Mouse (Mus musculus): ENCODE results near the gene Gm45711. TPM values are rescaled to one million over a fixed set of nuclear protein-coding genes. Genes with fewer than 3 reads are reported as not detected.

Gene Gm45711
- polyA plus RNA-seq, 1 experiment from 2014 or later = not detected

DNA sequence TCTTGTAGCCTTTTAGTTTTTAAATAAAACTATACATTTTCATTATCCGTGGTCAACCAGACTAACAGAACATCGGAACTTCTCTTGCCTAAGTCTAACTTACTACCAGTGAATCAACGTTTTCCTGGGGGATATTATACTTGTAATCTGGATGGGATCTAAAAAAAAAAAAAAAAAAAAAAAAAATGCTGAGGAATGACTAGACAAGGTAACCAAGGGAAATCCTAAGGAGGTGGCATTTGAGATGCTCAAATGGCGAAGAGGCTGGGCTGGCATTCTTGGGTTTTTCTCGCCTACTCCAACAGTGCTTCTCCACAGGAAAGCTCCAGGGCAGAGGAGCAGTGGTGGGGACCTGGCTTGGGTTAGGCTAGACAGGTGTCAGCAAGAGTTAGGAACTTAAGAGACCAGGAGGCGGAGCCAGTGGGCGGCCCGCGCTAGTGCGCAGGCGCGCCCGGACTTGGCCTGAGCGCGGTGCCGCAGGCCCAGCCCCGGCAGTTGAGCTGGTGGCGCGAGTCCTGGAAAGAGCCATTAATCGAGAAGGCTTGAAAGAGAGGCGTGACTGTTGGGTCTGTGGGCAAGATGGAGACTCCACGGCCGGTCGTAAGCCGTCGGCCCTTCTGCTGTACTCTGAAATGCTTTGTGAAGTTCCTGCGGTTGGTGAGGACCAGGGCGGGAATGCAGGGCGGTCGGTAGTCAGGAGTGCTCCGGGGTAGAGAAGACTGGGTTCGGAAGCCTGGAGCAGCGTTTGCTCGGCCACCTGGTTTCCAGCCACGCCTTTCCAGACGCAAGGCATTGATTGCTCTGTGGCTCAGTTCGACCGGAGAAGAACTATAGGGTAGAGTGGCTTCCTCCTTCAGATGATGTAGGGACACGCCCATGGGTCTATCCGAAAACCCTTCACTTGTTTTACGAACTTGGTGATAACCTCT lies 59.2 kb downstream of the Gm45711 start, which contains the start of gene Cklf:
Gene Cklf (plus strand): TSS at position 423 of the 929 bp plus-strand sequence.
- no peaks in the 10 kb centered on the region for H3K9me3 ChIP-seq
- peaks cover 4% of the 10 kb centered on the region; the same call in 1 of the 2 replicates for H3K36me3 ChIP-seq
- 4% methylated on average over 41 of the region's 41 CpGs for WGBS
- peaks cover 26% of the 10 kb centered on the region for H3K4me1 ChIP-seq (replicated peaks)
- peak within 1 kb of the TSS; percentile 58 for H3K27ac ChIP-seq
- peak within 1 kb of the TSS; percentile 69 for H3K4me3 ChIP-seq (replicated peaks)
- H3K4me2 ChIP-seq (replicated peaks) = peak within 1 kb of the TSS; percentile 74
- peak within 1 kb of the TSS; percentile 69 for H3K9ac ChIP-seq (replicated peaks)
- H3K27me3 ChIP-seq = no peaks in the 10 kb centered on the region
- ATAC-seq = peak; percentile 85

DNA sequence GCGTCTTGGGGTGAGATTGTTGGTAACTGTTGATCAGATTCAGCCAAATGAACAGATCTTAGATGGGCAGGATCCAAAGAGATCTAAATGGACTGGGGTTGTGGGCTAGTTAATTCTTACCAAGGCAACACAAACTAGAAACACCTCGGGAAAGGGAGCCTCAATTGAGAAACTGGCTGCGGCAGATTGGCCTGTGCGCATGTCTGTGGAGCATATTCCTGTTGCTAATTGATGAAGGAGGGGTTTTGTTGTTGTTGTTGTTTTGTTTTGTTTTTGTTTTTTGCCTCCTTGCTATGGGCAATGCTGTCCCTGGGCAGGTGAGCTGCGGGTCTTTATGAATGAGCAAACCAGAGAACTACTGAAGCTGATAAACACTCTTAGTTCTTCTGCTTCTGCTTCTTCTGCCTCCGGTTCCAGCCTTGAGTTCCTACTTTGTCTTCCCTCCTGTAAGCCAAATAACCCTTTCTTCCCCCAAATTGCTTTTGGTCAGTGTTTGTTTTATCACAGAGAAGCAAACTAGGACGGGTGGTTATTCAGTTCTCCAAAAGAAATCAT lies 60.4 kb downstream of the Gm45711 start:
- Histone ChIP-seq H3K9me3 (no peaks in the 10 kb centered on the region), H3K27me3 (no peaks in the 10 kb centered on the region), H3K27ac (no peak overlapping the region), H3K36me3 (peaks cover 16% of the 10 kb centered on the region), H3K4me2 (replicated peaks) (no peak overlapping the region), H3K4me1 (replicated peaks) (peaks cover 26% of the 10 kb centered on the region), H3K9ac (replicated peaks) (no peak overlapping the region), H3K4me3 (replicated peaks) (no peak overlapping the region)
- WGBS = 82% methylated on average over 7 of the region's 7 CpGs
- no peak for ATAC-seq

DNA sequence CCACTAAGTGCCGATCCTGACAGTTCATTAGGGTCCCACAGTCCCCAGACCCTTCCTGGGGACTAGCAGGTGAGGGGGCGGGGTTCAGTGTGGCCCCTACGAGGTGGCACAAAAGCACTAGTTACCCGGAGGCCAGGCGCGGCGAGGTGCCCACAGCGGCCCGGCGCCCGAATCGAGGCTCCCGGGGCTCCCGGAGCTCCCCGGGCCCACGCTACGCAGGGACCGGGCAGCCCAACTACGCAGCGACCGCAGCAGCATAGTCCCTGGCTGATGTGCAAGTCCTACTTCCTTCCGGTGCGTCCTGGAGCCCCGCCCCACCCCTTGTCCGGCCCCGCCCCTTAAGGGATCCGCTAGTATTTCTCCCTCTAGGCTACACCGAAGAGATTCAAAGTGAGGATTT lies 61.6 kb downstream of the Gm45711 start, which contains the start of gene Tk2:
Gene Tk2 (minus strand): TSS at position 283 of the 400 bp plus-strand sequence.
- Histone ChIP-seq H3K27me3 (no peaks in the 10 kb centered on the region), H3K36me3 (peaks cover 28% of the 10 kb centered on the region), H3K27ac (peak within 1 kb of the TSS; percentile 44), H3K4me1 (replicated peaks) (peaks cover 26% of the 10 kb centered on the region), H3K9me3 (no peaks in the 10 kb centered on the region), H3K4me3 (replicated peaks) (peak within 1 kb of the TSS; percentile 94), H3K9ac (replicated peaks) (peak within 1 kb of the TSS; percentile 94), H3K4me2 (replicated peaks) (peak within 1 kb of the TSS; percentile 90)
- peak; percentile 94 for ATAC-seq
- 0% methylated on average over 27 of the region's 28 CpGs for WGBS

DNA sequence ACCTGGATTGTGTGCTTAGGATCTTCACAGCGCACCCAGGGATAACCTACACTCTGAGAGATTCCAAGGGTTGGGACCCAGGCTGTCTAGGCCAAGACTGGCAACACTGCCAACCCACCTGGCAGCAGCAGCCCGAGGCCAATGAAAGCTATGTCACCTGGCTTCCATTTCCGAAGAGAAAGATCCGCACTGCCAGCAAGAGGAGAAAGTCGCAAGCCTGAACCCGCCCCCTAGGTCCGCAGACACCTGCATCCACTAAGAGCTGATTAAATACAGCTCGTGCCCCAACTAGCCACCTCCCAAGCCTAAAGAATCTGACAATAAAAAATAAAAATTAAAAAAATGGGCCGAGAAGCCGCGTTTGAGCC lies 62.0 kb downstream of the Gm45711 start:
- Histone ChIP-seq H3K9me3 (no peaks in the 10 kb centered on the region), H3K4me1 (replicated peaks) (peaks cover 26% of the 10 kb centered on the region), H3K4me3 (replicated peaks) (peak overlapping the region; percentile 94), H3K27me3 (no peaks in the 10 kb centered on the region), H3K36me3 (peaks cover 32% of the 10 kb centered on the region), H3K27ac (no peak overlapping the region; the same call in 1 of the 2 replicates), H3K9ac (replicated peaks) (peak overlapping the region; percentile 94), H3K4me2 (replicated peaks) (peak overlapping the region; percentile 90)
- 4% methylated on average over 11 of the region's 11 CpGs for WGBS
- ATAC-seq = peak; percentile 10; the same call in 1 of the 2 replicates

DNA sequence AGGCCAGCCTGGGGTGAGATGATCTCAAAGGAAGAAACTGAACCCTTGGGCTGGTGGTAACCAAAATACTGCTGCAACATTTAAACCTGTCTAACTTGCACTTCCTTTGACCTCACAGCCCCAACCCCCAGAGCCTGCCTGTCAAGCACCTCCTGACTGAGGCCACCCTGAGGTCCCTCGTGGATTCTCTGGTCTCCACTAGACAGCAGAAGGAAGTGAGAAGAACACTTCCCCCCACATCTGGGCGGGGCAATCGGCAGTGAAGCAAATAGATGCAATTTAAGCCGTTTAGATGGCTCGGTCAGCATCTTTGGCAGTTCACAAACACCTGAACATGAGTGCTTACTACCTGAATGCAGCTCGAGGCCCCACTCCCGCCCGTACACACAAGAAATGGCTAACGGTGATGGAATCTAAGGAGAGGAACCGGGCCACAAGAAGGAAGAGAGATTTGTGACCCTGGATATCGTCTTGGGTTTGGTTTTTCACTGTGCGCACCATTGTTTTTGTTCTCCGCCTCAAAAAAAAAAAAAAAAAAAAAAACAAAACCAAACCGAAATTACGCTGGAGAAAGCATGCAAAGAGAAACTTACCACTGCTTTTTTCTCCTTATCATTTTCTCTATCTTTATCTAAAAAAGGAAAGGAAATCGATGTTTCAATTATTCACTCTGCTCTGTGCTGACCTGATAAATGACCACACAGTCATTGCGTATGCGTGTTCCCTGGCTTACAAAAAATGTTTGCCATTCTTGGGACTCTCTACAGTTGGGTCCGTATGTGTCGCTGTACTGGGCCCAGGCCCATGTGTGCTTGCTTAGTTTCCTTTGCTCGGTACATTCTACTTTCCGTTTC lies 62.6 kb downstream of the Gm45711 start:
- ATAC-seq = no peak
- no peak overlapping the region for H3K27ac ChIP-seq
- 74% methylated on average over 22 of the region's 22 CpGs for WGBS

DNA sequence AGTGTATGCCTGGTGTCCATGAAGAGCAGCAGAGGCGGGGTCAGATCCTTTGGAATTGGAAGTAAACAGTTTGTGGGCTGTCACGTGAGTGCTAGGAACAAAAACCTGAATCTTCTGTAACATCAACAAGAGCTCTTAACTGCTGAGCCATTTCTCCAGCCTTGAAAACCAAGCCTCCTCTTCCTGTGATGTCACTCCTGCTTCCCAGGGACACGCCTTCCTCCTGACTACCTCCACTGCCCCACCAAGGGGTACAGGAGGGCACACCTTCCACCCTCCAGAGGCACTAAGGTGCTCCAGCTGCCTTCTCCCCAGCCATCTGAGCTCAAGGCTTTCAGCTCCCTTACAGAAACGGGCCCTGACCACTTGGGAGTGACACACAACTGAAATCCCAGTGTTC lies 63.3 kb downstream of the Gm45711 start:
- Histone ChIP-seq H3K9me3 (no peaks in the 10 kb centered on the region), H3K4me1 (replicated peaks) (peaks cover 25% of the 10 kb centered on the region), H3K4me3 (replicated peaks) (no peak overlapping the region), H3K4me2 (replicated peaks) (no peak overlapping the region), H3K9ac (replicated peaks) (no peak overlapping the region), H3K27me3 (no peaks in the 10 kb centered on the region), H3K27ac (no peak overlapping the region), H3K36me3 (peaks cover 44% of the 10 kb centered on the region)
- 92% methylated on average over 4 of the region's 4 CpGs for WGBS
- no peak for ATAC-seq

More for the DNA sequence above, 62.6 kb downstream of the Gm45711 start:
- Histone ChIP-seq H3K9ac (replicated peaks) (peak overlapping the region; percentile 94), H3K27me3 (no peaks in the 10 kb centered on the region), H3K4me2 (replicated peaks) (peak overlapping the region; percentile 90), H3K36me3 (peaks cover 38% of the 10 kb centered on the region), H3K4me3 (replicated peaks) (peak overlapping the region; percentile 94), H3K9me3 (no peaks in the 10 kb centered on the region), H3K4me1 (replicated peaks) (peaks cover 26% of the 10 kb centered on the region)

DNA sequence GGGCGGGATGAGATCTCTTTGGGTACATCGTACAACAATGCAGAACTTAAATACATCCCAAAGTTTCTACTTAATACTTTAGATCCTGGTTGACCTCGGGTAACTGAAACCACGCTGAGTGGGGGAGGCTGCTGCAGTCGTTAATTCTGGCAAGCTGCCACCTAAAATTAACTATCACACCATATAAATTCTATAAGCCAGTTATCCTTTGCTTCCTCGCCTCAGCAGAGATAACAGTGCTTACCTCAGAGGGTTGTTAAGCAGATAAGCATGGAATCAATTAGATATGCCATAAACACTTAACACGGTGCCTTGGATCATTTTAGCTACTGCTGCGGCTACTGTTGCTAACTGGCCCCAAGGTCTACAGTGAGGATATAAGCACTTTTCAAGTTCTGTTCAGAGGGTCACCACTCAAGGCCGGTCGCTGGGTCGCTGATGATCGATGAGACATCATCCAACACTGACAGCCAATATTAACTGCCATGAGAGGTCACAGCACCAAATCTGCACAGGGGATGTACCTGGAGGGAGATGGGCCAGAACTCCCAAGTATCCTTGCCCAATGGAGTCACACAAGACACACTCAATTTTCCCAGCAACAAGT lies 67.7 kb downstream of the Gm45711 start:
- Histone ChIP-seq H3K9ac (replicated peaks) (no peak overlapping the region), H3K4me2 (replicated peaks) (no peak overlapping the region), H3K36me3 (peaks cover 89% of the 10 kb centered on the region), H3K4me3 (replicated peaks) (no peak overlapping the region), H3K4me1 (replicated peaks) (peaks cover 7% of the 10 kb centered on the region), H3K27ac (no peak overlapping the region), H3K9me3 (no peaks in the 10 kb centered on the region), H3K27me3 (no peaks in the 10 kb centered on the region)
- ATAC-seq = no peak
- 80% methylated on average over 12 of the region's 12 CpGs for WGBS

DNA sequence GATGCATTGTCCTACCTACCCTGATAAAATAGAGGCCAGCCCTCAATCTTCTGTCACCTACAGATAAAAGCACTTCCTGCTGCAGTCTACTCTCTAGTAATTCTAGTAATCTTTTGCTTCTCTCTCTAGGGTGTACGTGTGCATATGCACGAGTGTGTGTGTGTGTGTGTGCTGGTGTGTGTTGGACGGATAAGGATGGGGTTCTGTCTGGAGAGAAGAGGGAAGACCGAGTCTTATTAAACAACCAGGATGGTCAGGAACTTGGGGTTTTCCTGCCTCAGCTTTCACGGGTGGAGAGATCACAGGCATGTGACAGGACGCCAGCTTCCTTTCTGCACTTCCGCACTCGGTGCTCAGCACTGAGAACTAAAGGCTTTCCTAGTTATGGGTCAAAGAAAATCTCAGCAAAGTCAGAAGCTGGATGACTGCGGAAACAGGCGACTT lies 70.4 kb downstream of the Gm45711 start:
- Histone ChIP-seq H3K27ac (no peak overlapping the region), H3K36me3 (peaks cover 99% of the 10 kb centered on the region), H3K9ac (replicated peaks) (no peak overlapping the region), H3K27me3 (no peaks in the 10 kb centered on the region), H3K4me2 (replicated peaks) (no peak overlapping the region), H3K9me3 (no peaks in the 10 kb centered on the region), H3K4me3 (replicated peaks) (no peak overlapping the region), H3K4me1 (replicated peaks) (no peaks in the 10 kb centered on the region)
- no peak for ATAC-seq
- WGBS = 89% methylated on average over 10 of the region's 10 CpGs

DNA sequence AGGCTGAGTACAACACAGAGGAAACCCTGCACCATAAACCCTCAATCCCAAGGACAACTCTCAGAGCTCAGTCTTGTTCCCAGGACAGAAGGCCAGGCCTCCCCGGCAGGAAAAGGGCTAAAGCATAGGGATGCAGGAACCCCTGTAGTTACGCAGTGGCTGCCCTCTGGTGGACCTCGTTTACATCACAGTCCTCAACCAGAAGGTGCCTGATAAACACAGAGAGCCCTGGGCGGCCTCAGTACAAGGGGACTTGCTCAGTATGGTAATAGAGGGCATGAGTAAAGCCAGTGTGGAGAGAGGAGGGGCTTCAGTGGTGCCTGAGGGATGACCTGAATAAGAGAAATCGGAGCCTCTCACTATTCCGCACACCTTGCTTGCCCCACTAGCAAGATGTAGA lies 75.3 kb downstream of the Gm45711 start:
- no peaks in the 10 kb centered on the region for H3K9me3 ChIP-seq
- no peaks in the 10 kb centered on the region for H3K4me1 ChIP-seq (replicated peaks)
- H3K27ac ChIP-seq = no peak overlapping the region
- 42% methylated on average over 6 of the region's 6 CpGs for WGBS
- H3K4me2 ChIP-seq (replicated peaks) = no peak overlapping the region
- no peak overlapping the region for H3K9ac ChIP-seq (replicated peaks)
- ATAC-seq = peak; percentile 67
- H3K4me3 ChIP-seq (replicated peaks) = no peak overlapping the region
- H3K36me3 ChIP-seq = peaks cover 100% of the 10 kb centered on the region
- no peaks in the 10 kb centered on the region for H3K27me3 ChIP-seq

DNA sequence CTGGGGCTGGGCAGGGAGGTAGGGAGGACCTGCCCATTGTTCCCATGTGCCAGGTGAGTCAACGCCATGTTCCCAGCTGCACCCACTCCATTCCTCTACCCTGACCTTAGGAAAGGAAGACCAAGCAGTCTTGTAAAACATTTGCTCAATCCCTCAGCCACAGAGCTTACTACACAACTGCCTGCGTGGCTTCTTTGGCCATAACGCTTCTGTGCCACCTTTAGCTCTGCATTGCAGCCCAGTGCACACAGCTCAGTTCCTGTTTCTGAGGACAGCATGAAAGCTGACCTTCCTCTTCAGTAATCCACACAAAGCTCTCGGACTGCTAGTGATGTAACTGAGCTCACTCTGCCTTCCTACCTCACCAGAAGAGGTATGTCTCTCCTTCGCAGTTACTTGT lies 77.0 kb downstream of the Gm45711 start:
- WGBS = 96% methylated on average over 5 of the region's 5 CpGs
- Histone ChIP-seq H3K4me3 (replicated peaks) (no peak overlapping the region), H3K27me3 (no peaks in the 10 kb centered on the region), H3K4me2 (replicated peaks) (no peak overlapping the region), H3K36me3 (peaks cover 98% of the 10 kb centered on the region), H3K9ac (replicated peaks) (no peak overlapping the region), H3K27ac (no peak overlapping the region), H3K9me3 (no peaks in the 10 kb centered on the region), H3K4me1 (replicated peaks) (no peaks in the 10 kb centered on the region)
- ATAC-seq = no peak

DNA sequence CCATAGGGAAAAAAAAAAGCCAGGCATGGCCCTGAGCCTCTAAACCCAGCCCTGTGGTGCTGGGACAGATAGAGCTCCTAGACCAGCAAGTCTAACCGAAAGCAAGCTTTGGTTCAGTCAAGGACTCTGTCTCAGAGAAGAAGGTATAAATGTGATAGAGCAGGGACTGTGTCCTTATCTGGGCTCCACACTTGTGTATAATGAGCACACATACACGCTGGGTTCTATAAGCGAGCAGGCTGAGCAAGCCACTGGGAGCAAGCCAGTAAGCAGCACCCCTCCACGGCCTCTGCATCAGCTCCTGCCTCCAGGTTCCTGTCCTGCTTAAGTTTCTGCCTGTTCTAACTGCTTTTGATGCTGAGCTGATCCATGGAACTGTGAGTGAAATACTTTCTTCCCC lies 77.8 kb downstream of the Gm45711 start:
- H3K9ac ChIP-seq (replicated peaks) = no peak overlapping the region
- no peak for ATAC-seq
- WGBS = 92% methylated on average over 4 of the region's 4 CpGs
- H3K4me3 ChIP-seq (replicated peaks) = no peak overlapping the region
- H3K27me3 ChIP-seq = no peaks in the 10 kb centered on the region
- no peak overlapping the region for H3K27ac ChIP-seq
- H3K4me2 ChIP-seq (replicated peaks) = no peak overlapping the region
- H3K4me1 ChIP-seq (replicated peaks) = no peaks in the 10 kb centered on the region
- H3K9me3 ChIP-seq = no peaks in the 10 kb centered on the region
- peaks cover 98% of the 10 kb centered on the region for H3K36me3 ChIP-seq
